Mouse (Mus musculus) common myeloid progenitor, adult 5-6 weeks (primary cell): Measurements from ENCODE around the gene Zfp664. TPM values are rescaled to one million over a fixed set of nuclear protein-coding genes. Genes with fewer than 3 reads are reported as not detected.

ENCODE experiments used
- ATAC-seq: replicated peaks from 2 replicates; pipeline ENCODE4 v1.8.0; 2016; ENCODE audit warnings: low read depth, mild to moderate bottlenecking, moderate TSS enrichment, inconsistent platforms; ENCODE audit not compliant: poor library complexity, severe bottlenecking
- total RNA-seq: library from RNA; stranded (forward); fragments of 200-1000, 187-1606 nt; gene quantifications from 2 replicates; pipeline ENCODE4 v1.2.3, GENCODE M21; 2017

The Zfp664 gene
- total RNA-seq, 1 experiment from 2014 or later: 31.2 TPM

GRCm38 (mm10) chr5:124862871-124863741, 615 bp downstream of the Zfp664 start:
- ATAC-seq: no peak

- 0 out of 2 replicates have a peak, but pooled peaks have one; percentile 39 for ATAC-seq
These were observed 6.5 kb downstream of the Zfp664 start for GRCm38 (mm10) chr5:124868981-124869380.

- ATAC-seq: no peak
These were observed 9.5 kb downstream of the Zfp664 start for GRCm38 (mm10) chr5:124872033-124872432.

GRCm38 (mm10) chr5:124873096-124873495, 10.6 kb downstream of the Zfp664 start:
- peak; percentile 91 for ATAC-seq

GRCm38 (mm10) chr5:124873890-124874601, 11.6 kb downstream of the Zfp664 start:
- no peak for ATAC-seq

- ATAC-seq: no peak
These were observed 16.8 kb downstream of the Zfp664 start for GRCm38 (mm10) chr5:124879251-124879650.

- ATAC-seq: no peak
These were observed 17.3 kb downstream of the Zfp664 start for GRCm38 (mm10) chr5:124879801-124880200.

GRCm38 (mm10) chr5:124883877-124884276, 21.4 kb downstream of the Zfp664 start:
- ATAC-seq: no peak

- ATAC-seq: no peak
These were observed 26.2 kb downstream of the Zfp664 start for GRCm38 (mm10) chr5:124888661-124889060.

GRCm38 (mm10) chr5:124891921-124892370, 29.5 kb downstream of the Zfp664 start:
- ATAC-seq: no peak

- no peak for ATAC-seq
These were observed 33.6 kb downstream of the Zfp664 start for GRCm38 (mm10) chr5:124896135-124896534.

- peak; percentile 96 for ATAC-seq
These were observed 37.6 kb downstream of the Zfp664 start for GRCm38 (mm10) chr5:124899945-124900631.

GRCm38 (mm10) chr5:124900738-124901490, 38.4 kb downstream of the Zfp664 start:
- no peak for ATAC-seq

- ATAC-seq: no peak
These were observed 39.2 kb downstream of the Zfp664 start for GRCm38 (mm10) chr5:124901675-124902074.

GRCm38 (mm10) chr5:124902195-124902594, 39.7 kb downstream of the Zfp664 start:
- no peak for ATAC-seq

GRCm38 (mm10) chr5:124903852-124904251, 41.4 kb downstream of the Zfp664 start:
- ATAC-seq: no peak

- no peak for ATAC-seq
These were observed 44.4 kb downstream of the Zfp664 start for GRCm38 (mm10) chr5:124906890-124907289.

- peak; percentile 96 for ATAC-seq
These were observed 46.4 kb downstream of the Zfp664 start for GRCm38 (mm10) chr5:124908860-124909259.

GRCm38 (mm10) chr5:124912276-124912675, 49.8 kb downstream of the Zfp664 start:
- ATAC-seq: no peak
